In genomic region chr16:93778393-93778792, GRCm38 (mm10) we compare ENCODE assay signal across 7 mouse cellular contexts. TPM values are rescaled to one million over a fixed set of nuclear protein-coding genes. Genes with fewer than 3 reads are reported as not detected.
DNase-seq lines count a peak whose midpoint lies in the region.
"Not testable (repeated sequence)": the region's sequence is repeated elsewhere in the genome, so short reads cannot be mapped to it uniquely, and the experiment has no call there.

No protein-coding gene starts in this region.

- H3K27me3 ChIP-seq in megakaryocyte, embryonic 14.5 days (replicated peaks); splenic B cell, adult 2 months (ENCODE audit: control insufficient read depth, insufficient read depth, low read length, poor library complexity, severe bottlenecking): not testable (repeated sequence)

- peaks cover 42% of the 10 kb centered on the region for H3K4me1 ChIP-seq in megakaryocyte, embryonic 14.5 days

- peaks cover 84% of the 10 kb centered on the region for H3K36me3 ChIP-seq in megakaryocyte, embryonic 14.5 days (replicated peaks; ENCODE audit: low read length)
- H3K36me3 ChIP-seq in splenic B cell, adult 2 months (ENCODE audit: control insufficient read depth, insufficient read depth, low read length, poor library complexity, severe bottlenecking): not testable (repeated sequence)

- H3K9me3 ChIP-seq in megakaryocyte, embryonic 14.5 days: peaks cover 26% of the 10 kb centered on the region

- H3K4me3 ChIP-seq in megakaryocyte, embryonic 14.5 days (replicated peaks): peak overlapping the region; percentile 28

- DNase-seq in 416B (ENCODE audit: low read depth) (peak; percentile 88), MN1 (ENCODE audit: low spot score) (peak; percentile 11)
- DNase-seq in CD4-positive, CD25-positive, alpha-beta regulatory T cell, adult 2 months (ENCODE audit: low read depth, low spot score): peak; percentile 29
- peak; percentile 39 for DNase-seq in brain, adult 2 months (ENCODE audit: low read depth, low spot score)
- DNase-seq in induced T-regulatory cell, adult 2 months (ENCODE audit: low read depth): peak; percentile 61
- peak; percentile 21 for DNase-seq in splenic B cell, adult 2 months (ENCODE audit: low read depth, low spot score)

RNA-seq across cellular contexts. Expression of gene Morc3, which starts 53.5 kb away (rescaled TPM):
- polyA plus RNA-seq in megakaryocyte, embryonic 14.5 days (2012; ENCODE audit: insufficient read depth, low replicate concordance): 2.9 TPM in 1 of 2 replicates, not detected in the other

Comparison
In these comparisons a context has a peak if more than half of its experiments do, and no peak if none do; other contexts are left out.
1. Peak in every context shown above with its lines: DNase-seq and H3K4me3 ChIP-seq.
2. DNase-seq: peak in every context shown above with its lines; median percentile 88 in 416B; 61 in induced T-regulatory cell, adult 2 months; 39 in brain, adult 2 months; 29 in CD4-positive, CD25-positive, alpha-beta regulatory T cell, adult 2 months; 21 in splenic B cell, adult 2 months; 11 in MN1.